Mouse (Mus musculus): ENCODE data around the gene Ptprb. TPM values are rescaled to one million over a fixed set of nuclear protein-coding genes. Genes with fewer than 3 reads are reported as not detected.
A peak's percentile ranks its signal among the peaks of the same experiment; 100 is the strongest.

The Ptprb gene
- polyA plus RNA-seq, 1 experiment: 0.02 TPM

DNA sequence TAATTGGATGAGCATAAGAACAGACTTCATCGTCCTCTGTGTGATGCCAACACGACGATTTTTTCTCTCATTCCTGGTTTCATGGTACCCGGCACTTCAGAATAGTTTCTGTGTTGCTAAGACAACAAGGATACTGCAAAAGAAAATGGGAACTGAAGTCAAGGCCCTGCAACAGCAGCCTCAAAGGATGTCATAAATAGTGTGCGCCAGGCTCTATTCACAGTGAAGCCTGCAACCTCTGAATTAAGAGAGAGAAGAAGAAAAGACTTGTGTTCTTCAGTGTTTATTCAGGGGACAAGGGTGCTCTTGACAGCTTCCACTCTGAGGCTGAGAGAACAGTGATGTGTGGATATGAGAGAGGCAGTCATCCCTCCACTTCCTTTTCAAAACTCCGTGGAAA lies 140.8 kb downstream of the Ptprb start:
- no peaks in the 10 kb centered on the region for H3K79me3 ChIP-seq (ENCODE audit: low read depth)
- no peak for TF ChIP-seq CEBPB (IDR thresholded peaks at IDR 0.05; ENCODE audit: low read depth)
- TF ChIP-seq CTCF (IDR thresholded peaks at IDR 0.05; ENCODE audit: control insufficient read depth, insufficient read depth, insufficient read length): no peak
- TF ChIP-seq MYOD1 (IDR thresholded peaks at IDR 0.05; ENCODE audit: control insufficient read depth, insufficient read length, low read depth): no peak
- no peak for TF ChIP-seq FOSL1 (IDR thresholded peaks at IDR 0.05; ENCODE audit: insufficient read depth, low read length, poor library complexity, severe bottlenecking)
- H3K36me3 ChIP-seq (ENCODE audit: control insufficient read depth, insufficient read depth): no peaks in the 10 kb centered on the region
- H3K4me3 ChIP-seq (ENCODE audit: insufficient read depth, poor library complexity, severe bottlenecking): no peak overlapping the region
- H3K27me3 ChIP-seq (ENCODE audit: control insufficient read depth, insufficient read depth, insufficient read length): no peaks in the 10 kb centered on the region
- H3K79me2 ChIP-seq (ENCODE audit: control insufficient read depth, insufficient read depth): no peaks in the 10 kb centered on the region
- H3ac ChIP-seq (ENCODE audit: control insufficient read depth, insufficient read length, low read depth): no peak overlapping the region

DNA sequence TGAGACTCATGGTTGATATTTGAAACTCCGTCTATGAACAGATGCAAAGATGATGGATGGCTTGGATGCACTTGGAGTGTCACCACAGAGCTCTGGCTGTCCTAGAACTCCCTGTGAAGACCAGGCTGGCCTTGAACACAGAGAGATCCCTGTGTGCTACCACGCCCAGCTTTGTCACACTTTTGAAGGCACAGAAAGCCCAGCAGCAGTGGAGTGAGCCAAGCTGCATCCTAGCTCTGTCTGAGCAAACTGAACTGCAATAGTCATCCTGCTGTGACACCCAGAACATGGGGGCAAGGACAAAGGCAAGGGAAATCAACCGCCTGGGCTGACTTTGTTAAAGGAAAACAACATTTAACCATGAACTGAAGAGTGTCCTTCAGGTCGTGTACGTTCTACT lies 141.4 kb downstream of the Ptprb start:
- H3K4me3 ChIP-seq (ENCODE audit: insufficient read depth, poor library complexity, severe bottlenecking): no peak overlapping the region
- H3K79me3 ChIP-seq (ENCODE audit: low read depth): no peaks in the 10 kb centered on the region
- H3ac ChIP-seq (ENCODE audit: control insufficient read depth, insufficient read length, low read depth): no peak overlapping the region
- TF ChIP-seq FOSL1 (IDR thresholded peaks at IDR 0.05; ENCODE audit: insufficient read depth, low read length, poor library complexity, severe bottlenecking) (no peak), MAX (IDR thresholded peaks at IDR 0.05) (no peak), MYOD1 (IDR thresholded peaks at IDR 0.05; ENCODE audit: control insufficient read depth, insufficient read length, low read depth) (no peak), USF1 (IDR thresholded peaks at IDR 0.05; ENCODE audit: low read depth) (no peak), CEBPB (IDR thresholded peaks at IDR 0.05; ENCODE audit: low read depth) (no peak), MYOG (IDR thresholded peaks at IDR 0.05; ENCODE audit: control insufficient read depth, extremely low read depth, insufficient read length) (no peak), CTCF (IDR thresholded peaks at IDR 0.05; ENCODE audit: control insufficient read depth, insufficient read depth, insufficient read length) (no peak)
- H3K79me2 ChIP-seq (ENCODE audit: control insufficient read depth, insufficient read depth): no peaks in the 10 kb centered on the region
- H3K36me3 ChIP-seq (ENCODE audit: control insufficient read depth, insufficient read depth): no peaks in the 10 kb centered on the region
- no peaks in the 10 kb centered on the region for H3K27me3 ChIP-seq (ENCODE audit: control insufficient read depth, insufficient read depth, insufficient read length)

DNA sequence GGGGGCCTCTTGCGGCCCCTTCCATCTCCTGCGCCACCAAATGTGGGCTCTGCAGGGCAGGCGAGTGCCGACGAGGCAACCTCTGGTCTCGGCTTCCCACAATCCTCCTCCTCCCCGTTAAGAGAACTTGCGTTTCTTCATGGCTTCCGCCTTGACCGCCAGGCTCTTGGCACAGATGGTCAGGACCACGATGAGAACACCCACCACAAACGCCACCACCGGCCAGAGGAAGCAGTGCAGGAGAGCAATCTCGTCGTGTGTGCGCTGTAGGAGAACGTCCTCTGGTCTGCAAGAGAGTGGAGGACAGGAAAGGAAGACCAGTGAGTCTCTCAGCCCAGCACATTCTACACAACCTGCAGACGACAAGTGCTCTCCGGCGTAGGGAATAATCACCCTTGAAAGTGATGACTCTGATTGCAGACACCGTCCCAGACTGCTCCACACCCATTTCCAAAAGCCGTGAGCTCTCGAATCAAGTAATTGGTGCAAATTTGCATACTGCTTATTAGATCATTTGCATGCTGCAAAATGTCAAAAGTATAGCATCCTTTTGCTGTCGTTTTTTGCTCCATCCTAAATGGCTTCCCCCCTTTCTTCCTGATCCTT lies 142.9 kb downstream of the Ptprb start:
- no peaks in the 10 kb centered on the region for H3K79me2 ChIP-seq (ENCODE audit: control insufficient read depth, insufficient read depth)
- H3K4me3 ChIP-seq (ENCODE audit: insufficient read depth, poor library complexity, severe bottlenecking): no peak overlapping the region
- H3K36me3 ChIP-seq (ENCODE audit: control insufficient read depth, insufficient read depth): no peaks in the 10 kb centered on the region
- H3K27me3 ChIP-seq (ENCODE audit: control insufficient read depth, insufficient read depth, insufficient read length): no peaks in the 10 kb centered on the region
- H3ac ChIP-seq (ENCODE audit: control insufficient read depth, insufficient read length, low read depth): no peak overlapping the region
- no peaks in the 10 kb centered on the region for H3K79me3 ChIP-seq (ENCODE audit: low read depth)
- no peak for TF ChIP-seq CTCF (IDR thresholded peaks at IDR 0.05; ENCODE audit: control insufficient read depth, insufficient read depth, insufficient read length)
- no peak for TF ChIP-seq MYOD1 (IDR thresholded peaks at IDR 0.05; ENCODE audit: control insufficient read depth, insufficient read length, low read depth)
- no peak for TF ChIP-seq CEBPB (IDR thresholded peaks at IDR 0.05; ENCODE audit: low read depth)
- TF ChIP-seq FOSL1 (IDR thresholded peaks at IDR 0.05; ENCODE audit: insufficient read depth, low read length, poor library complexity, severe bottlenecking): no peak

DNA sequence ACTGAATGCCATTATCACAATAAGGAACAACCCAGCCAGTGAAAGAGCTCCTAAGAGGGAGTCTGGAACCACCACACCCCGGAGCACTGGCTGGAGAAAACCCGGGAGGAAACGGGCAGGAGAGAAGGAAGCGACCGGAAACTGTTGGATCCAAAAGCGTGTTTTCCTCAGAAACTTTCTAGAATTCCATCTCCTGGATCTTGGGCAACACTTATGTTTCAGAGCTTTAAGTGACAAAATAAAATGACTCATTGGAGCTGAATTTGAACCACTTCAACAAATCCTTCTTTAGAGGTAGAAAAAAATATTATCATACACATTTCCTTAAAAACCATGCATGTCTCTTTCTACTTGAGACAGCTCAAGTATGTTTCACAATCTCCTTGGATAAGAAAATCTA lies 145.7 kb downstream of the Ptprb start:
- no peak for TF ChIP-seq MYOD1 (IDR thresholded peaks at IDR 0.05; ENCODE audit: control insufficient read depth, insufficient read length, low read depth)
- no peak for TF ChIP-seq MAX (IDR thresholded peaks at IDR 0.05)
- TF ChIP-seq CEBPB (IDR thresholded peaks at IDR 0.05; ENCODE audit: low read depth): no peak
- TF ChIP-seq MYOG (IDR thresholded peaks at IDR 0.05; ENCODE audit: control insufficient read depth, extremely low read depth, insufficient read length): no peak
- no peak overlapping the region for H3K4me3 ChIP-seq (ENCODE audit: insufficient read depth, poor library complexity, severe bottlenecking)
- no peaks in the 10 kb centered on the region for H3K27me3 ChIP-seq (ENCODE audit: control insufficient read depth, insufficient read depth, insufficient read length)
- no peaks in the 10 kb centered on the region for H3K36me3 ChIP-seq (ENCODE audit: control insufficient read depth, insufficient read depth)
- H3K79me3 ChIP-seq (ENCODE audit: low read depth): no peaks in the 10 kb centered on the region
- H3K79me2 ChIP-seq (ENCODE audit: control insufficient read depth, insufficient read depth): no peaks in the 10 kb centered on the region
- H3ac ChIP-seq (ENCODE audit: control insufficient read depth, insufficient read length, low read depth): no peak overlapping the region

DNA sequence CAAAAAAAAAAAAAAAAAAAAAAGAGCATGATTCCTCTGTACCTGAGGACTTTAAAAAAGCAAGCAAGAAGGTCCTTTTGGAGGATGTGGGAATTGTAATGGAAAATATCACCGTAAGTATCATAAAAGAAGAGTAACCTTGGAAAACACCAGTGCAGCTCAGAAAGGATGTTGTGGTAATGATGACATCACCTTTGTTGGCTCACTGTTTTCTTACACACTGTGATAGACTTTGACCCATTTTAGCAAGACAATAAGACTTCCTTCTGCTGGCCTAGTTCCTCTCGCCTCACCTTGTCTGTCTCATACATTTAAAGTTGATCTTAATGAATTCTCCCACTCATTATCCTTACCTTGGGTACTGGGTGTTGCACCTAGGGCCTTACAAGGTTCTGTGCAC lies 147.2 kb downstream of the Ptprb start:
- TF ChIP-seq CEBPB (IDR thresholded peaks at IDR 0.05; ENCODE audit: low read depth) (no peak), MYOG (IDR thresholded peaks at IDR 0.05; ENCODE audit: control insufficient read depth, extremely low read depth, insufficient read length) (no peak), MYOD1 (IDR thresholded peaks at IDR 0.05; ENCODE audit: control insufficient read depth, insufficient read length, low read depth) (no peak), MAX (IDR thresholded peaks at IDR 0.05) (no peak), FOSL1 (IDR thresholded peaks at IDR 0.05; ENCODE audit: insufficient read depth, low read length, poor library complexity, severe bottlenecking) (no peak), CTCF (IDR thresholded peaks at IDR 0.05; ENCODE audit: control insufficient read depth, insufficient read depth, insufficient read length) (no peak), USF1 (IDR thresholded peaks at IDR 0.05; ENCODE audit: low read depth) (no peak)

DNA sequence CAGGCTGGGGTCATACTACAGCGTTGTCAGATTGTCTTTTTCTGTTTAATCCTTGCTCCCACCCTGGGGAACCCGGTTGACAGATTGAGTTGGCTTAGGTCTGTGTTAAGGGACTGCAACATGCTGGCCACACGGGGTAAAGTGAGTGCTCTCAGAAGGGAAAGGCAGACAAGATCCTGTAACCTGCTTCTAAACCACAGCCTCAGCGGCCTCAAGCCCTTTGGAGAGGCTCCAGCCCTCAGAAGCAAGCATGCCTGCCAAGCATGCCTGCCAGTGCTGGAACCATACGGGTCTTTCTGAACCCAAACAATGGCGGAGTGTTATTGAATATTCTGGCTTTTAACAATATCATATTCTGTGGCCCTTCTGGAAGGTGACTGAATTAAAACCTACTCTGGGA lies 149.6 kb downstream of the Ptprb start:
- no peaks in the 10 kb centered on the region for H3K79me2 ChIP-seq (ENCODE audit: control insufficient read depth, insufficient read depth)
- TF ChIP-seq USF1 (IDR thresholded peaks at IDR 0.05; ENCODE audit: low read depth) (no peak), MAX (IDR thresholded peaks at IDR 0.05) (peak; percentile 76)
- H3K36me3 ChIP-seq (ENCODE audit: control insufficient read depth, insufficient read depth): no peaks in the 10 kb centered on the region
- no peaks in the 10 kb centered on the region for H3K79me3 ChIP-seq (ENCODE audit: low read depth)
- H3ac ChIP-seq (ENCODE audit: control insufficient read depth, insufficient read length, low read depth): no peak overlapping the region
- H3K27me3 ChIP-seq (ENCODE audit: control insufficient read depth, insufficient read depth, insufficient read length): no peaks in the 10 kb centered on the region
- no peak overlapping the region for H3K4me3 ChIP-seq (ENCODE audit: insufficient read depth, poor library complexity, severe bottlenecking)

More for the DNA sequence above, 147.2 kb downstream of the Ptprb start:
- H3K36me3 ChIP-seq (ENCODE audit: control insufficient read depth, insufficient read depth): no peaks in the 10 kb centered on the region
- H3K79me2 ChIP-seq (ENCODE audit: control insufficient read depth, insufficient read depth): no peaks in the 10 kb centered on the region
- no peaks in the 10 kb centered on the region for H3K79me3 ChIP-seq (ENCODE audit: low read depth)
- H3ac ChIP-seq (ENCODE audit: control insufficient read depth, insufficient read length, low read depth): no peak overlapping the region
- no peak overlapping the region for H3K4me3 ChIP-seq (ENCODE audit: insufficient read depth, poor library complexity, severe bottlenecking)
- no peaks in the 10 kb centered on the region for H3K27me3 ChIP-seq (ENCODE audit: control insufficient read depth, insufficient read depth, insufficient read length)
